Mouse (Mus musculus): ENCODE measurements around the gene Orai2. TPM values are rescaled to one million over a fixed set of nuclear protein-coding genes. Genes with fewer than 3 reads are reported as not detected.
"Not testable (repeated sequence)": the region's sequence is repeated elsewhere in the genome, so short reads cannot be mapped to it uniquely, and the experiment has no call there.

Orai2 gene
- total RNA-seq, 2 experiments from 2014 or later: 80.6 to 98.3 TPM

DNA sequence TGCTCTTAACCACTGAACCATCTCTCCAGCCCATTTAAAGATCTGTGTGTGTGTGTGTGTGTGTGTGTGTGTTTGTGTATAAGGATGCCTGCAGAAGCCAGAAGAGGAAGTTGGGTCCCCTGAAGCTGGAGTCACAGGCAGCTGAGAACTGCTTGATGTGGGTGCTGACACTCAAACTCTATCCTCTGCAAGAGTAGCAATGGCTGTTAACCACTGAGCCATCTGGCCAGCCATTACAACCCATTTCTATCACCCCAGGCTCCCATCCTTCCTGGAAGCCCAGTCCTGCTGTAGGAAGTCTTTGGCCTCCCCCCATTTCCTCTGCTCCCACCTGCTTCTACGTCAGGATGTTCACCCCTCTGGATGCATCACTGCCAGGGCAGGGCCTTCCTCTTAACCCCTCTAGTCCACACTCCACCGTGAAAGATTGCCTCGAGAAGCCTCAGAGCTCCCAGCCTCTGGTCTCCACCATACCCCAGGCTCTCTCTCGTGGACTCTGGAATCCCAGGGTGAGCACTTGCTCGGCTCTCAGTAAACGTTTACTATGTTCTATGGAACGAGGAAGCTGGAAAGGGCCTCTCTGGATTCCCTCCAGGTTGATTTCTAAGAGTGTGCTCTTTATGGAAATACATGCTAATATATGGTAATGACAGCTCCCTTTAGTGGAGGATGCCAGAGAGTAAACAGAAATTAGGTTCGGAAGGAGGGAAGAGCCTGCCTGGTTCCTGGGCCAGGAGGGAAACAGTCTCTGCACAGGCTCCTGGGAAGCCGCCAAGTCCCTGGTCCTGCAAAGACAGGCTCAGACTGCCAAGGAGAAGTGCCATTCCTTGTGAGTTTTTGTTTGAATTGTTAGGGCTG, 3.3 kb upstream of the Orai2 start:
- DNase-seq (ENCODE audit: low spot score in 2 of 2): peak; percentile 55 to 68

DNA sequence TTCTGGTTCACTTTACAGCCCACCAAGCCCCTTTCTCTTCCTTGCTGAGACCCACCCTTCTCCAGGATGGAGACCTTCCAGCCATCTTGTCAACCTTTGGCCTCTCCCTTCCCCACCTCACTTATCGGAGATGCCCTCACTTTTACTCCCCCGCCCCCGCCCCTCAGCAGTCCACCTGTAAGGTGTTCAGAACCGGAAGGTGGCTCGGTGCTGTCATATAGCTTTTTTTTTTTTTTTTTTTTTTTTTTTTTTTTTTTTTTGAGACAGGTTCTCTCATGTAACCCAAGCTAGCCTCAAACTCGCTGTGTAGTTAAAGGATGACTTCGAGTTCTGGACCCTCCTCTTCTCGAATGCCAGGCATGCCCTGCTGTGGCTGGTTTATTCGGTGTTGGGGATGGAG, 2.4 kb upstream of the Orai2 start:
- DNase-seq (ENCODE audit: low spot score in 2 of 2): no peak

DNA sequence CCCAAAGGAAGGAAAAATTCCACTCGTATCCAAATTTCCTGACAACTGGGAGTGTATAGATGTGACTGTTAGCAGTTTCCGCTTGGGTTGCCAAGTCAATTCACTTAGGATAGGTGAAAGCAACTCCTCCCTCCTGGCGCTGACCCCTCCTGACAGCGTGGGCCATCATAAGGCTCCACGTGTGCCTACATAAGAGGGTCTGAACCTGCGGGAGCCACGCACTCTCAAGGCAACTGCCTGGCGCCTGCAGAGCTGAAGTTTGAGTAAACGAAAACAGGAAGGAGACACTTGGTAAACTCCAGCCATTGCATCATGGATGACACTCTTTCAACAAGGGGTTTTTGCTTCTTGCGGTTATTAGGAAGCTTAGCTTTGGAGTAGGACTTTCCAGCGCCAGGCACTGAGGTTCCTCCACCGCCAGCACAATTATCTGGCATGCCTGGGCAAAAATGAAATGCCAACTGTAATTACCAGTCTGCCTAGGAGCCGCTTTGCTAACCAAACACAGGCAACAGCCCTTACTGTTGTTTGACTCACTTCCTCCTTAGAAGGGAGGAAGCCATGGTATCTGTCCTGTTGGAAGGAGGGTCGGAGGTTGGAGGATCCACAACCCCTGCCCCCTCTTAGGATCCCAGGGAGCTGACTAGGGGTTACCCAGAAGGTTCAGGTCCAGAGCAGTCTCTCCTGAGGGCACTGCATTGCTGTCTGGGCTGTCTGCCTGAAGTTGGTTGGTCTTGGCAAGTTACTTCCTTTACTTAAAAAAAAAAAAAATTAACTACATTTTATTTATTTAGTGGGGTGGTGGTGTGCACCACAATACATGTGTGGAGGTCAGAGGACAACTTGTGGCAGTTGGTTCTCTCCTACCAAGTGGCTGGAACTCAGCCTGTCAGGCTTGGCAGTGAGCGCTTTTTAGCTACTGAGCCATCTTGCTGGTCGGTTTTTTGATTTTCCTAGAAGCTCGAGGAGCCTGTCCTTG, 1.1 kb upstream of the Orai2 start:
- peak in 1 of 2 experiments; percentile 41 for DNase-seq (ENCODE audit: low spot score in 2 of 2)

DNA sequence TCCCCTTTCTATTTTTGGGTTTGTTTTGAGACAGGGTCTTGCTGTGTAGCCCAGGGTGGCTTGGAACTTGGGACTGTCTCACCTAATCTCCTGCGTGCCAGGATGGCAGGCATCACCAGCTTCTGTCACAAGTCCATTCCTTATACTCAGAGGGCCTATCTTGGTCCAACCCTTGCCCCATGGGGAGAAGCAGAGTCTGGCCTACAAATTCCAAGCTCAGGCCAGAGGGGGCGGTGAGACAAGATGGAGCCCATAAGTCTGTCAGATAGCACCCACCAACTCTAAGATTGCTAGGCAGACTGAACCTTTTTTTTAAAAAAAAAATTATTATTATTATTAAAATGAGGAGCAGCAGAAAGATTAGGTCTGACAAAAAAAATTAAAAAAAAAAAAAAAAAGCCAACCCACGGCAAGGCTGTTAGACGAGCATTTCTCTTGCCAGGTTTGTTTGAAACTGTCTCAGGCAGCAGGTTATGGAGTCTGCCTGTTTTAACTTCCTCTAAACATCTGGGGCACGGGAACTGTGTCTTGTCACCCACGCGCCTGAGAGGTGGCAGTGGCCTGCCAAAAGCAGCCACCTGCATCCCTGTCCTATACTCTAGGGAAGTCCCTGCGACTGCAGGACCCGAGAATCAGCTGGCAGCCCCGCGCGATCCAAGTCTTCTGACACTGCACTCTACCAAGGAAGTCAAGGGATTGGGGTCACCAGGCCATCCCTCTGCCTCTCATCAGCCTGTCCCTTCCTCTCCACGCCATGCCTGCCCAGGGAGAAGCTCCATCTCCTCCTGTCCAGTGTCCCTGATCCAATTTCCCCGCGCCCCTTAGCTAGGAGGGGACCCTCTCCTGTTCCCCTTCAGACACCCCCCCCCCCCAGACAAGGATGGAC, 644 bp downstream of the Orai2 start:
- peak in 1 of 2 experiments; percentile 56 for DNase-seq (ENCODE audit: low spot score in 2 of 2)

DNA sequence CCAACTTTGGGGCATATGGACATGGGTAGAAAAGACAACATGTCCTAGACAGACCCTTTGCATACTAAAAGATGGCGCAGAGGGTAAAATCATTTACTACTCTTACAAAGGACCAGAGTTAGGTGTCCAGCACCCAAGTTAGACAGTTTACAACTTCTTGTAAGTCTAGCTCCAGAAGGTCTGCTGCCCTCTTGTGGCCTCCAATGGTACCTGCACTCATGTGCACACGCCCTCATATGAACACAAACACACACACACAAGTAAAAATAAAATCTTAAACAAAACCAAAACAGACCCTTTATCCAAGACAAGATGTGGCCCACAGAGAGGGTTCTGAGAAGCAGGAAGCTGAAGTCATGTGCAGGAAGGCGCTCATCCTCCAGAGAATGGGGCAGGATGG, 2.4 kb downstream of the Orai2 start:
- DNase-seq (ENCODE audit: low spot score in 2 of 2): no peak

DNA sequence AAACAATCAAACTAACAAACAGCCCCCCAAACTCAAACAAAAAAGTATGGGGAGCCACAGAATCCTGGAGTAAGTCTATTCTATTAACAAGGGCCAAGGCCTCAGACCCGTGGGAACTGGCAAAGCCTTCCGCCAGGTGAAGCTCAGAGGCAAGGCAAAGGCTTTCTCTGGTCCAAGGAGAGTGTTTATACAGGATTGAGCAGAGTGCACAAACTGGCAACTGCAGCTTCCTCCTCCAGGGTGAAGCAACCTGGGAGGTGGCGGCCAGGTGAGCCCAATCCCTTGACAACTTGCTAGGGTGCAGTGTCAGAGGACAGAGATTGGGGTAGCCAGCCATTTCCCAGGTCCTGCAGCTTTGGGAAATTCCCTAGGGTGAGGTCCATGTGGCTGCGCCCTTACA, 3.2 kb downstream of the Orai2 start:
- no peak for DNase-seq (ENCODE audit: low spot score in 2 of 2)

DNA sequence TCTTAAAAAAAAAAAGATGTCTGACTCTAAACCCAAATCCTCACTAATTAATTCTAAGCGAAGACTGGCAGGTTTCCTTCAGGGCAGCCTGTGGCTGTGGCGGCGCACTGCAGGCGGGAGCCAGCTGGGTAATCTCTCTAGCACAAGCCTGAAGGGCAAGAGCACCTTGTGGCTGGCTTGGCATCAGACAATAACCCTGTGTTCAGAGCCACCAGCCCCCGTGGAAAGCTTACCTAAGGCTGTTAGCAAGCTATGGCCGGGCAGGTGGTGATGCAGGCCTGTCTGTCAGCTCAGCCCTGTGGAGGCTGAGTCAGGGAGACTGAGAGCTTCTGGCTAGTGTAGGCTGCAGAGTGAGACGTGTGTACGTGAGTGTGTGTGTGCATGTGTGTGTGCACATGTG, 5.3 kb downstream of the Orai2 start:
- DNase-seq (ENCODE audit: low spot score in 2 of 2): no peak

DNA sequence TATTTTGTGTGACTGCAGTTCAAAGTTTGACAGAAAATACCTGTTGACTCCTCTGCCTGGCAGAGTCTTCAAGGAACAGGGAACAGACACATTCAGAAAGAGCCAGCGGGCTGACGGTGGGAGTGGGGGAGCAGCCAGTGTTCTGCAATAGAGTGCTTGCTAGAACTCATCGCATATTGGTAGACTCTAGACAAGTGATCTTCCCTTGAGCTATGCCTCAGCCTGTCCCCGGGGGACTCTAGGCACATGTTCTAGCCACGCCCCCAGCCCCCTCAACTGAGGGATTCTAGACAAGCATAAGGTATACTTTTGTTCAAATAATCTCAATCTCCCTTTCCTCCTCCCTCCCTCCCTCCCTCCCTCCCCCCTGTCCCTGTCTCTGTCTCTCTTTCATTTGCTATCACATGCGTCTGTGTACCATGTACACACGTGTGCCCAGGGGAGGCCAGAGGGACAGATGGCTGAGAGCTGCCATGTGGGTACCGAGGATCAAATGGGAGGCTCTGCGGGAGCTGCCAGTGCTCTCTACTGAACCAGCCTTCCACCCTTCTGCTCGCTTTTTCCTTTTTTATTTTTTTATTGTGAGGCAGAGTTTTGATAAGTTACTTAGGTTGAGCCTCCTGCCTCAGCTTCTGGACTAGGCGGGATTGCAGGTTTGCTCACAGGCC, 6.6 kb downstream of the Orai2 start:
- DNase-seq (ENCODE audit: low spot score in 2 of 2): peak in 1 of 2 experiments; percentile 56

DNA sequence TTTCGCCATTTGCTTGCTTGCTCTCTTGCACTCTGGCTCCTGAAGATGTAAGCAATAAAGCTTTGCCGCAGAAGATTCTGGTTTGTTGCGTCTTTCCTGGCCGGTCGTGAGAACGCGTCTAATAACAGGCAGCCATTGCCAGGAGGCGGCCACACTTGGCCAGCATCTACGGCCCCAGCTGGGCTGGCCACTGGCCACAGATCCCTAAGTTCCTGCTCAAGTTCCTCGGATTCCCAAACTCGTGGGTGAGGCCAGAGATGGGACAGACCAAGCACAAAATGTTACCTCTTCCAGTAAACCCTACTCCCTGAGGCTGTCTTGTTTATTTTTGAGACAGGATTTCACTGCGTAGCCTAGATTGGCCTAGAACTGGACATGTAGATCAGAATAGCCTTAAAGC, 10.4 kb downstream of the Orai2 start:
- not testable (repeated sequence) for DNase-seq (ENCODE audit: low spot score in 2 of 2)

DNA sequence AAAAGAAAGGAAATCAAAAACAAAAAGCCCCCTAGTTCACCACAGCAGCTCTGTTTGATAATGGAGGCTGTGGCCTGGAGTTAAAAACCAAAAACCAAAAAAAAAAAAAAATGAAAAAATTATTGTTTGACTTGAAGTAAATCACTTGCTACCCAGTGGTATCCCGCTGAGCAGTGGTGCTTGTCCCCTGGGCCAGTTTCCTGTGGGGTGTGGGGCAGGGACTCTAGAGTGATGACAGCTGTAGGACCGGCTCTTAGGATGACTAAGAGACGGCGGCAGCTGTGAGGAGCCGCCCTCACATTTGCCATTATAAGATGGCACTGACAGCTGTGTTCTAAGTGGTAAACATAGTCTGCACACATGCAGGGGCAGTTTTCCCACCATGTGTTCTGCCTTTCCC, 15.1 kb downstream of the Orai2 start:
- DNase-seq (ENCODE audit: low spot score in 2 of 2): no peak

DNA sequence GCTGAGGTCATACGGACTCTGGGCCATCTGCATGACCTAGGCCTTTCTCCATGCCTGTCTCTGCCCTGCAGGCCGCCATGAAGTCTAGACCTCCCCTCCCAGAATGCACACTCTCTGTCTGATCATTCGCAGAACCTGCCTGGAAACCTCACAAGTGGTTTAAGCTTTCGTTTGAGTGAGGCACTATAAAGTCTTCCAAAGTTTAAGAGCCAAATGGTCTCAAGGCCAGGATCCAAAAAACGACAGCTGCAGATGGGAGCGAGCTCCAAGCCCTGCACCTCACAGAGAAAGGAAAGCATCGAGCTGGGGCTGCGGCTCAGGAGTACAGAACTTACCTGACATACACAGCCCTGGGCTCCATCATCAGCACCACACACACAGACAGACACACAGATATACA, 18.1 kb downstream of the Orai2 start:
- no peak for DNase-seq (ENCODE audit: low spot score in 2 of 2)

DNA sequence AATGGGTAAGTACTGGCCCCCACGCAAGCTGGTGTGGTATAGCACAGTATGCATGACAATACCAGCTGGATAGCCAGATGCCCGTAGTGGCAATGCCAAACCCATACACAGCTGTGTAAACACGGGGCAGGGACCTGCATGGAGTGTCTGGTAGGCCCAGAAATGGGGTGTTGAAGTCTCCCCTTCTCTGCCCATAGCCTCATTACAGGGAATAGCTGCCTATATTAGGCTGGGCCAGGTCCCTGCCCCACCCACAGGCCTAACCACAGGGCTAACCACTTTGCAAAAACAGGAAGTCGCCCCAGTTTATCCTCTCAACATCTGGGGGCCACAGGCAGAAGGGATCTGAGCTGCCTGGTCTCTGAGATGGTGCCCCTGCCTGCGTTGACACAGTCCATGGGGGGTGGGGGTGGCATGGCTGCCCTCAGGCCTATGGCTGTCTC, 21.4 kb downstream of the Orai2 start:
- DNase-seq (ENCODE audit: low spot score in 2 of 2): not testable (repeated sequence)

DNA sequence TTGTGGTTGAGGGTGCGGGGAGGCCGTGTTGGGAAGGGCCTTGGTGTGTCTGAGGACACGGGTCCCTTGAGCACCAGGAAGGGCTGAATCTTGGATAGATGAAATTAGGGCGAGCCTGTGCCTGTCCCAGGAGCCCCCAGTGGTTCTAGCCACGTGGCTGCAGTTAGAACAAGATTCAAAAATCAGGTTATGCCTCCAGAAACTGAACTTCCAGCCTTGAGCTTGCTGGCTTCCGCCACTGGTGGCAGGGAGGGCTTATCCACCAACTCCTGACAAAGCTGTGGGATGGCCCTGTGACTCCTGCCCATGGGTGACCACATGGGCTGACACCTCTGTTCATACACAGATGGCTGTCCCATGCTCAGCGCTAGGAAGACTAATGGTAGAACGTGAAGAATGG, 22.8 kb downstream of the Orai2 start:
- no peak for DNase-seq (ENCODE audit: low spot score in 2 of 2)

DNA sequence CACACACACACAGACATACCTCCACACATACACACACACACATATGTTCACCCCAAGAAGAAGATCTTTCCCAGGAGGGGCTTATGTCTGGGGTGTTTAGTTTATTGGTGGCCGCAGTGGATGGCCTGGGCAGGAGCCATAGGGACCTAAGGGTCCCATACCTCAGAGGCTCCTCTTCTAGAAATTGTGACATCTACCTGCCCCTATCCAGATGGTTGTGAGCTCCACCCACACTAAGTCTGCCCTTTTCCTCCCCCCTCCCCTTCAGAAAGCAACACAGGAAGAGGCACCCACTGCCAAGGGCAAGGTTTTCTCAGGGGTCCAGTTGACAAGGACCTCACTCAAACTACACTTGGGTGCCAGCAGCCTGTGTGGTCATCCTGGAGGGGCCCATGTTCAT, 23.6 kb downstream of the Orai2 start:
- DNase-seq (ENCODE audit: low spot score in 2 of 2): no peak

DNA sequence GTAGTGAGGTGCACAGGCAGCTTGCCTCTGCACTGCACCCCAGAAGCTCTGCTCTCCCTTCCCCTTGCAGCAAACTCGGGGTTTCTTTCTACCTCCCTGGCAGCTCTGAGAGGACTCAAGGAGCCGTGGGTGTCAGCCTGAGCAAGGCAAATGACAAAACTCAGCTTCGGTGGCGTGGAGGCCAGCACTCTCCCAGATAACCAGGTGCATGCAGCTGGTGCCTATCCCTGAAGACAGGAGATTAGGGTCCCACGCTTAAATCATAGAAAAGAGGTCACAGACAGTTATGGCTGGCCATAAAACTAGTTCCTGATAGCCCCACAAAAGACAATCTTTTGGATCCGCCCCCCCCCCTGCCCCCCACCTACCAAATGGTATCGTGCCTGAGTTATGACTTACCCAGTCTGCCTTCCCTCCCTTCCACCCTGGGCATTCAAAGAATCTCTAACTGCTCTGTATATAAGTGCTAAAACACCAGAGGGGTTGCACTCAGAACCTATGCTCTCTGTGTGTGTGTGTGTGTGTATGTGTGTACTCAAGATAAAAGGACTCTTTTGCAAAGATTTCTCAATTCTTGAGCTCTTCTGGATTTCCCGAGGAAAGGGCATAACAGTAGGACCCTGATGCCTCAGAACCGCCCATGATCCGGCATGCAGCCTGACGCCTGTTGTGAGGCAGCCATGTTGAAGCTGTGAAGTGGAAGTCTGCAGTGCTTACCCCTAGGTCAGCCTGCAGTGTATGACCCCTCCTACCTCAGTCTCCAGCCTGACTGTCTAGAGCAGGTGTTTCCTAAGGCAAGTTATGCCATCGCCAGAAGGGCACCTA, 25.7 kb downstream of the Orai2 start:
- DNase-seq (ENCODE audit: low spot score in 2 of 2): no peak

DNA sequence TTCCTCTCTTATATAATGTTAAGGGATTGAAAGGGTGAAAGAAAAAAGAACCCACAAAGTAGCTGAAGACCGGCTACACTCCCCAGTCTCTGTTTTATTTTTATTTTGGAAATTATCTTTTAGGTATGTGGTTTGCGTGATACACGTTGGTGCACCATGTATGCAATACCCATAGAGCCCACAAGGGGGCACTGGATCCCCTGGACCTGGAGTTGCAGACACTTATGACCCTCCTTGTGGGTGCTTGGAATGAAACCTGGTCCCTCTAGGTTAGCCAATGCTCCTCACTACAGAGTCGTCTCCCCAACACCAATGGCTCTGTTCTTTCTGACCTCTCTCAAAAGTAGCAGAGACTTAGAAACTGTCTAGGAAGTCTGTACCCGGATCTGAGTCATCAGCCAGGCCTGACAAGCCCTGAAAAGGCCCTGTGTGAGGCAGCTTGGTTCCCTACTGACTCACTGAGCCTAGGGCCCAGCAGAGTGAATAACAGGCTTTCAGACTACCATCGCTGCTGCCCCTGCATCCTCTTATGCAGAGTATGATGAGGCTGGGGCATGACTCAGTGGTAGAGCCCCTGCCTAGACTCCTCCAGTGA, 27.3 kb downstream of the Orai2 start:
- DNase-seq (ENCODE audit: low spot score in 2 of 2): no peak

DNA sequence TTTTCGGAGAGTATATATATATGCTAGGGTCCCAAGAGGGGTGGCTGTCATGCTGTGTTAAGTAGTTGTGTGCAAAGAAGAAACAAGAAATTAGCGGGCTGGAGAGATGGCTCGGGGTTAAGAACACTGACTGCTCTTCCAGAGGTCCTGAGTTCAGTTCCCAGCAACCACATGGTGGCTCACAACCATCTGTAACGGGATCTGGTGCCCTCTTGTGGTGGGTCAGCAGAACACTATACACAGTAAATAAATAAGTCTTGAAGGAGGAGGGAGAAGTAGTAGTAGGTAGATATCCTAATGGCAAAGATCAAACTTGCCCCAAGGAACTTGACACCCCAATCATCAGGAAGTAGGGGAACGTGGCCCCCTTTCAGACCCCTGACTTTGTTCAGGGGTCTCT, 27.8 kb downstream of the Orai2 start:
- DNase-seq (ENCODE audit: low spot score in 2 of 2): no peak

DNA sequence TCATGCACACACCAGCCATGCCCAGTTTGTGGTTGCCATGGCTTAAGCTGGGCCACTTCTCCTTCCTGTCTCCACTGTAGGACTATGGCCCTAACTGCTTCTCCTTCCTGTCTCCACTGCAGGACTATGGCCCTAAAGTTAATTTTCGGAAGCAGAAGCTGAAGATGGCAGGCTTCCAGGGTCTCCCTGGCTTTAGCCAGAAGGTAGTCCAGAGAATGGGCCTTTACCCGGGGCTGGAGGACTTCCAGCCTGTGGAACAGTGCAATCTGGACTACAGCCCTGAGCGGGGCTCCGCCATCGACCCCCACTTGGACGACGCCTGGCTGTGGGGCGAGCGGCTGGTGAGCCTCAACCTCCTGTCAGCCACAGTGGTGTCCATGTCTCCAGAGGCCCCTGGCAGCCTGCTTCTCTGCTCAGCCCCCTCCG, 30.4 kb downstream of the Orai2 start:
- DNase-seq (ENCODE audit: low spot score in 2 of 2): peak; percentile 47 to 57

DNA sequence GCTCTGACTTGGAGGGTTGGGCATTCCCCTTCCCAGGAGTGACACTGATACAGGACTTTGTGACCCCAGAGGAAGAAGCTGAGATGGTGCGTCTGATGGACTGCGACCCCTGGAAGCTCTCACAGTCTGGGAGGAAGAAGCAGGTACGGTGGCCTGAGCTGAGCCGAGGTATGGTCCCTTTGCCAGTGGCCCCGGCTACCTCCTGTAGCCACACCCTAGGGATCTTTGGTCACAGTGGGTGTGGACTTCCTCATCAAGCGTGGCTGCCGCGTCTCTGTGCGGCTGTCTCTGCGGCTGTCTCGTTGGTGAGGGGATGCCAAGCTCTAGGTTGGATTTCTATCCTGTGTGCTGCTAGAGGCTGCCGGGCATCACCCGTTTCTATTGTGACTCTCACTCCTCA, 31.1 kb downstream of the Orai2 start:
- no peak for DNase-seq (ENCODE audit: low spot score in 2 of 2)
